Mouse (Mus musculus): ENCODE data around the gene Bcs1l. TPM values are rescaled to one million over a fixed set of nuclear protein-coding genes. Genes with fewer than 3 reads are reported as not detected.

The Bcs1l gene
- polyA plus RNA-seq (2014; fragmentation: Nextera tagmentation; extraction: Ambion mirVana), result 16.0 and 21.1 TPM in 2 replicates

DNA sequence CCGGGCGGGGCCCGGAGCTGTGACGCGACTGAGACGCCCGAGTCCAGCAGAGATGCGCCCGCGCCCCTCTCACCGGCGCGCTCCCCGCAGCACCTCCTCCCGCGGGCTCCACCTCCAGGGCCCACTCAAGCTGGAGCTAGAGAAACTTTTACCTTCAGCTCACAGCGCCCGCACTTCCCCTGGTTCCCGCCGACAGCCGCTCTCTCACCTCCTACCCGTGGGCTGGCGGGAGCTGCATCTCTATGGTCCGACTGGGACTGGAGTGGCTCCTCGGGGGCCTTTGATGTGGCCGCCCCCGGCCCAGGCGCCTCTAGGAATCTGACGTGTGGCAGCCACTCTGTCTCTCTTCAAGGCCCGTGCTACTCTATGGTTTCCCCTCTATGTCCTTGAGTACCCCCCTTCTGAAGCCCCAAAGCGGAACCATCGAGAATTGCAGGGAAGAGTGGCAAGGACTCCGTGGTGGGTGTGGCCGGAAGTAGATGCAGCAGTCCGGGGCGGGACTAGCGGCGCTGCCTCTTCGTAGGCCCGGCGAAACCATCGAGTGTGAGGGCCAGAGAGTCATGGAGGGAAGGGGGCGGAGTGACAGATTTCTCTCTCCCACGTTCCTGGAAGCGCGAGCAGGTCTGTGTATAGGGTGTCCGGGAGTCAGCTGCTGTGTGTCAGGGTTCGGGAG lies at the start of gene Bcs1l, which contains the start of gene Zfp142:
Gene Bcs1l, plus strand, starts transcription at position 517 of the 673 bp plus-strand sequence.
Gene Zfp142, minus strand, starts transcription at position 474 of the 673 bp plus-strand sequence.
- Histone ChIP-seq H3K4me3 (ENCODE audit: low read depth, low read length) (peak within 1 kb of the TSS; percentile 85), H3K9ac (ENCODE audit: low read length) (peak within 1 kb of the TSS; percentile 84), H3K4me1 (replicated peaks; ENCODE audit: control insufficient read depth, insufficient read depth, low read length) (peaks cover 10% of the 10 kb centered on the region; the same call in 1 of the 2 replicates), H3K27ac (ENCODE audit: low read depth, low read length) (peak within 1 kb of the TSS; percentile 51; the same call in 1 of the 2 replicates), H3K4me2 (ENCODE audit: low read depth, low read length, severe bottlenecking) (peak within 1 kb of the TSS; percentile 88), H3K36me3 (ENCODE audit: control insufficient read depth, insufficient read depth, low read length) (no peaks in the 10 kb centered on the region; the same call in 1 of the 2 replicates), H3K9me3 (ENCODE audit: control insufficient read depth, low read length) (no peaks in the 10 kb centered on the region), H3K27me3 (ENCODE audit: control insufficient read depth, insufficient read depth, low read length) (no peaks in the 10 kb centered on the region)
- ATAC-seq (replicated peaks; ENCODE audit: low FRiP score), result peak; percentile 99
- WGBS, result under 1% methylated on average over 48 of the region's 48 CpGs
- DNase-seq (ENCODE audit: low spot score), result peak; percentile 98

DNA sequence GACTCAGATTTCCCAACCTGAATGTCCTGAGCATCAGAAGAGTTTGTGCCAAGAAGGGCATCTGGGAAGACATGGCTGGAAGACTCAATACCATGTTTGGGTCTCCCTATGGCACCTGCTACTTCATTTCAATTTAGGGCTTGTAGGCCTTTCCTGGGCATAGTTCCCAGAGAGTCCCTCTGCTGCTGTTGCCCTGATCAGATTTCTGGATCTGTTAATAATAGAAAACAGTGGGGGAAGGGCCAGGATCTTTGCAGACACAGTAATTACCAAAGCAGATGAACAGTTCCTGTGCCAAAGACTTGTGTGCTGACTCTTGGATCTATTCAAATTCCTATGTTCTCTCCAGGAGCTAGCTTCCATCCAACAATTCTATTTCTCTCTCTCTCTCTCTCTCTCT lies 49.4 kb upstream of the Bcs1l start:
- ATAC-seq (replicated peaks; ENCODE audit: low FRiP score) (no peak), DNase-seq (ENCODE audit: low spot score) (no peak)
- H3K36me3 ChIP-seq (ENCODE audit: control insufficient read depth, insufficient read depth, low read length), result no peaks in the 10 kb centered on the region
- H3K9me3 ChIP-seq (ENCODE audit: control insufficient read depth, low read length), result no peaks in the 10 kb centered on the region
- H3K9ac ChIP-seq (ENCODE audit: low read length), result no peak overlapping the region
- no peak overlapping the region for H3K27ac ChIP-seq (ENCODE audit: low read depth, low read length)
- H3K4me1 ChIP-seq (replicated peaks; ENCODE audit: control insufficient read depth, insufficient read depth, low read length), result peaks cover 8% of the 10 kb centered on the region; the same call in 1 of the 2 replicates
- H3K4me3 ChIP-seq (ENCODE audit: low read depth, low read length), result no peak overlapping the region
- no peaks in the 10 kb centered on the region for H3K27me3 ChIP-seq (ENCODE audit: control insufficient read depth, insufficient read depth, low read length)
- no peak overlapping the region for H3K4me2 ChIP-seq (ENCODE audit: low read depth, low read length, severe bottlenecking)

DNA sequence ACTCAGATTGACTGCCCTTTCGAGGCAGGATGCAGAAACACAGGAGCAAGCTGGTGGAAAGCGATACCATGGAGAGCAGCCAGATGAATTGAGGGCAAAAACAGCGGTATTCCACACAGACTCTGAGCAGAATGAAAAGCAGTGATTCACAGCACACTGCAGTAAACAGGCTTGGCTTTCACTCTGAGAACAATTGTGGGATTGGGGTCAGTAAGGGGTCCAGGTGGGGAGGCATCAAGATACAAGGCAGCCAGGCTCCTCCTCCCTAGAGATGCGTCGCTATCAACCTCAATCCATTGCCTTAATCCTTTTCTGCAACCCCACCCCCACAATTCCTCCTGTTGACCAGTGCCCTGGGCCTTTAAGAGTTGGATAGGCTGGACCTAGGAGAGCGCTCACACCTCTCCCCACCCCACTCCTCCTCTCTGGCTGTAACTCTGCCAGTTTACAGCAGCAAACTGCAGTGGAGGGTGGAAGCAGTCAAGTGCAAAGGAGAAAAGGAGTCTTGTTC lies 45.6 kb upstream of the Bcs1l start, which contains the start of gene Plcd4:
Gene Plcd4, plus strand, starts transcription at position 438 of the 511 bp plus-strand sequence.
- peaks cover 8% of the 10 kb centered on the region; the same call in 1 of the 2 replicates for H3K4me1 ChIP-seq (replicated peaks; ENCODE audit: control insufficient read depth, insufficient read depth, low read length)
- peak within 1 kb of the TSS; percentile 18; the same call in 1 of the 2 replicates for H3K4me2 ChIP-seq (ENCODE audit: low read depth, low read length, severe bottlenecking)
- H3K27me3 ChIP-seq (ENCODE audit: control insufficient read depth, insufficient read depth, low read length), result no peaks in the 10 kb centered on the region
- no peaks in the 10 kb centered on the region for H3K9me3 ChIP-seq (ENCODE audit: control insufficient read depth, low read length)
- no peaks in the 10 kb centered on the region for H3K36me3 ChIP-seq (ENCODE audit: control insufficient read depth, insufficient read depth, low read length)
- H3K9ac ChIP-seq (ENCODE audit: low read length), result peak within 1 kb of the TSS; percentile 21
- 2% methylated on average over 6 of the region's 6 CpGs for WGBS
- ATAC-seq (replicated peaks; ENCODE audit: low FRiP score), result no peak
- no peak for DNase-seq (ENCODE audit: low spot score)
- no peak within 1 kb of the TSS for H3K4me3 ChIP-seq (ENCODE audit: low read depth, low read length)
- no peak within 1 kb of the TSS for H3K27ac ChIP-seq (ENCODE audit: low read depth, low read length)

DNA sequence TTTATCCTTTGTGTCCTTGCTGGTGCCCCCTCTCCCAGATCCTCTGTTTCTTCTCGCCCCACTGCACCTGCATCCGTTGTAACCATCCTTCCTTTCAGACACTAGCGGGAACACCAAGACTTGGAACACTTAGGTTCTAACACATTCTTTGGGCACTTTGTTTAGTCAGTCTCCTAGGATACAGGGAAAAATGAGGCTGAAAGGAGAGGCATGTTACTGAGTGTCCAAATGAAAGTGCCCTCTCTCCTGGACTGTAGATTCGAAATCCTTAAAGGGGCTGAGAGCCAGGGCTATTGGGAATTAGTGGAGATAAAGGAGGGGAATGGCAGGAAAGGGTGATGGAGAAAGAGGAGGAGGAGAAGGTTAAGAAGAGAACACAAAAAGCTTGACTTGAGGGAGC lies 43.9 kb upstream of the Bcs1l start, which contains the start of gene Usp37:
Gene Usp37, minus strand, starts transcription at position 101 of the 400 bp plus-strand sequence.
- no peaks in the 10 kb centered on the region for H3K9me3 ChIP-seq (ENCODE audit: control insufficient read depth, low read length)
- no peaks in the 10 kb centered on the region for H3K27me3 ChIP-seq (ENCODE audit: control insufficient read depth, insufficient read depth, low read length)
- WGBS, result 60% methylated on average over 4 of the region's 4 CpGs
- peaks cover 8% of the 10 kb centered on the region; the same call in 1 of the 2 replicates for H3K4me1 ChIP-seq (replicated peaks; ENCODE audit: control insufficient read depth, insufficient read depth, low read length)
- no peak for DNase-seq (ENCODE audit: low spot score)
- H3K4me3 ChIP-seq (ENCODE audit: low read depth, low read length), result no peak within 1 kb of the TSS
- no peaks in the 10 kb centered on the region for H3K36me3 ChIP-seq (ENCODE audit: control insufficient read depth, insufficient read depth, low read length)
- H3K27ac ChIP-seq (ENCODE audit: low read depth, low read length), result no peak within 1 kb of the TSS
- no peak for ATAC-seq (replicated peaks; ENCODE audit: low FRiP score)
- H3K4me2 ChIP-seq (ENCODE audit: low read depth, low read length, severe bottlenecking), result no peak within 1 kb of the TSS
- H3K9ac ChIP-seq (ENCODE audit: low read length), result no peak within 1 kb of the TSS

DNA sequence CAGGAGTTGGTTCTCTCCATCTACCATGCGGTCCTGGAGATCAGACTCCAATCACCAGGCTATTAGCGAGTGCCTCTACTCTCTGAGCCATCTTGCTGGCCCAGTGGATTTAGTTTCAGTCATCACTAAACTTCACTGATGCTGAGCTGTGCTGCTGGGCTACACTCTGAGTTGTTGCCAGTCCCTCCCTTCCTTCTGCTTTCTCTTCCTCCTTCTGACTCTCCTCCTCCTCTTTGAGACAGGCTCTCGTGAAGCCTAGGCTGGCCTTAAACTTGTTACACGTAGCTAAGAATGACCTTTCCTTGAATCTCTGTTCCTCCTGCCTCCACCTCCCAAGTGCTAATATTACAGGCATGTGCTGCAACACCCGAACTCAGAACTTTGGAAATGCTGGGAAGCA lies 29.0 kb upstream of the Bcs1l start:
- Histone ChIP-seq H3K27me3 (ENCODE audit: control insufficient read depth, insufficient read depth, low read length) (no peaks in the 10 kb centered on the region), H3K4me3 (ENCODE audit: low read depth, low read length) (no peak overlapping the region), H3K4me2 (ENCODE audit: low read depth, low read length, severe bottlenecking) (no peak overlapping the region), H3K36me3 (ENCODE audit: control insufficient read depth, insufficient read depth, low read length) (no peaks in the 10 kb centered on the region), H3K27ac (ENCODE audit: low read depth, low read length) (no peak overlapping the region), H3K9me3 (ENCODE audit: control insufficient read depth, low read length) (no peaks in the 10 kb centered on the region), H3K4me1 (replicated peaks; ENCODE audit: control insufficient read depth, insufficient read depth, low read length) (no peaks in the 10 kb centered on the region), H3K9ac (ENCODE audit: low read length) (no peak overlapping the region)
- ATAC-seq (replicated peaks; ENCODE audit: low FRiP score) (no peak), DNase-seq (ENCODE audit: low spot score) (no peak)
- 83% methylated on average over 5 of the region's 5 CpGs for WGBS

DNA sequence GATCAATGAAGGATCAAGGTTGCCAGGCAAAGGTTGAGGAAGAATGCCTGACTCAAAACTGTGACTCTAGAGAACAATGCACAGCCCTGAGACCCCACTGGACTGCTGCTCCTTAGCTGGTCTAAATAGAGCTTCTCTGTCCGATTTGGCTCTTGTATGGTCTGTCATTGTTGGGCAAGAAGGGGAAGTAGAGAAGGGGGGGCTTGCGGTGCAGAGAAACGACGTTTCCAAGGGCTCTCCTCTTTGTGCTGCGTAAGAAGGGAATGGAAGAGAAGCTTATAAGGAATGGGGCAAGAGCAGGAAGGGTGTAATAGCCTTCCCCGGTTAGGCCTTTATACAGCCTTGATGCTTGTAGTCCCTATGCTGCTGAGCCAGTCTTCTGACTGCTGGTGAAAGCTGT lies 22.3 kb upstream of the Bcs1l start:
- Histone ChIP-seq H3K27ac (ENCODE audit: low read depth, low read length) (no peak overlapping the region), H3K9me3 (ENCODE audit: control insufficient read depth, low read length) (no peaks in the 10 kb centered on the region), H3K4me3 (ENCODE audit: low read depth, low read length) (no peak overlapping the region), H3K4me1 (replicated peaks; ENCODE audit: control insufficient read depth, insufficient read depth, low read length) (no peaks in the 10 kb centered on the region), H3K4me2 (ENCODE audit: low read depth, low read length, severe bottlenecking) (no peak overlapping the region), H3K27me3 (ENCODE audit: control insufficient read depth, insufficient read depth, low read length) (no peaks in the 10 kb centered on the region), H3K9ac (ENCODE audit: low read length) (no peak overlapping the region), H3K36me3 (ENCODE audit: control insufficient read depth, insufficient read depth, low read length) (peaks cover 9% of the 10 kb centered on the region; the same call in 1 of the 2 replicates)
- DNase-seq (ENCODE audit: low spot score) (no peak), ATAC-seq (replicated peaks; ENCODE audit: low FRiP score) (no peak)
- WGBS, result 85% methylated on average over 6 of the region's 6 CpGs

DNA sequence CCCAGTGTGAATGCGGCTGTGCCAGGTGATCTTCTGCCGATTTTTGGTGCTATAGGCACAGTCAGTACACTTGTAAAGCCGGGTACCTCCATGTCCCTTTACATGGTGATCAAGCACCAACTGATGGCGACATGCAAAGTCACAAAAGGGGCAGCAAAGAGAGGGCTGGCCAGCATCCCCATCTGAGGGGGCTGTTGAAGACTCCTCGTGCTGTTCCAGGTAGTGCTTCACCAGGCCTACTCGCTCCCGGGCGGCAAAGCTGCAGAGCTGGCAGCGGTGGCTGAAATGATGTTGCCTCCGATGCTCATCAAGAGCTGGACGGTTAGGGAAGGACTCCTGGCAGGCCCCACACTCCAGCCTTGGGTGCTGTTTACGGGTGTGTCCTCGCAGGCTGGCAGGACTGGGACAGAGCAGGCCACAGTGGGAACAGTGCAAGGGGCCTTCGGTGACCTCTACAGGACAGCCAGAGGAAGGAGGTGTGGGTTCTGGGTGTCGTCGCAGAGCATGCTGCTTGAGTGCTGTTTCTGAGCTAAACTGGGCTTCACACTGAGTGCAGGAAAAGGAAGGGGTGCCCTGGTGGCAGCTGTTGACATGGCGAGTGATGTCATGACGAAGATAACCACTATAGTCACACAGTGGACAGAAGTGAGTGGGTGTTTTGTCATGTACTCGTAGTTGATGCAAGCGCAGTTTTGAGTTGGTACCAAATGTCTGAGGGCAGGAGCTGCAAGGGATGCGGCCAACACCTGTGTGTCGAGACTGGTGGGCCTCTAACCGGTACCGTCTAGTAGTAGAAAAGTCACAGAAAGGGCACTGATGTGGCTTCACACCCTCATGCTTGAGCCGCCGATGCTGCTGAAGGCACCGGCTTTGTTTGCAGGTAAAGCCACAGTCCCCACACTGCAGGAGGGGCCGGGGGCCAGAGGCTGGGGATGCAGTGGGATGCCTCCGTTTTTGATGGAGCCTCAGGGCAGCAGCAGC lies 18.1 kb upstream of the Bcs1l start:
- no peak overlapping the region for H3K4me2 ChIP-seq (ENCODE audit: low read depth, low read length, severe bottlenecking)
- no peaks in the 10 kb centered on the region for H3K27me3 ChIP-seq (ENCODE audit: control insufficient read depth, insufficient read depth, low read length)
- ATAC-seq (replicated peaks; ENCODE audit: low FRiP score), result no peak
- no peak for DNase-seq (ENCODE audit: low spot score)
- H3K9me3 ChIP-seq (ENCODE audit: control insufficient read depth, low read length), result no peaks in the 10 kb centered on the region
- no peak overlapping the region for H3K9ac ChIP-seq (ENCODE audit: low read length)
- no peak overlapping the region for H3K27ac ChIP-seq (ENCODE audit: low read depth, low read length)
- H3K4me3 ChIP-seq (ENCODE audit: low read depth, low read length), result no peak overlapping the region
- WGBS, result 94% methylated on average over 29 of the region's 29 CpGs
- peaks cover 19% of the 10 kb centered on the region for H3K36me3 ChIP-seq (ENCODE audit: control insufficient read depth, insufficient read depth, low read length)
- no peaks in the 10 kb centered on the region for H3K4me1 ChIP-seq (replicated peaks; ENCODE audit: control insufficient read depth, insufficient read depth, low read length)

DNA sequence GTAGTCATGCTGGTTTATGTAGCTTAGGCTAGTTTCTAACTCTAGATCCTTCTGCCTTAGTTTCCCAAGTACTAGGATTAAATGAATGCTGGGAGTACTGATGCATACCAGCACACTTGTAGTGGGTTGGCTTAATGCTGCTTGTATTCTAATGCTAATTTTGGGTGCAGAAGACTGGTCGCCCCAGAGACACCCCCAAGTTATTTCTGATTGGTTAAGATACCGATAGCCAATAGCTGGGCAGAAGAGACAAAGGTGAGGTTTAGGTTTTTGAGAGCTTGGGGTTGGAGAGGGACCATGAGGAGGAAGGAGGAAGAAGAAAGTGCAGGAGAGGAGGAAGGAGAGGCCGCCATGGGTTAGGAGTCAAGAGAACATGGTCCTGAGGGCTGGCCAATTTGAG lies 5.5 kb upstream of the Bcs1l start:
- ATAC-seq (replicated peaks; ENCODE audit: low FRiP score) (no peak), DNase-seq (ENCODE audit: low spot score) (no peak)
- Histone ChIP-seq H3K9me3 (ENCODE audit: control insufficient read depth, low read length) (no peaks in the 10 kb centered on the region), H3K4me1 (replicated peaks; ENCODE audit: control insufficient read depth, insufficient read depth, low read length) (peaks cover 7% of the 10 kb centered on the region; the same call in 1 of the 2 replicates), H3K9ac (ENCODE audit: low read length) (no peak overlapping the region), H3K4me2 (ENCODE audit: low read depth, low read length, severe bottlenecking) (no peak overlapping the region), H3K27ac (ENCODE audit: low read depth, low read length) (no peak overlapping the region), H3K4me3 (ENCODE audit: low read depth, low read length) (no peak overlapping the region), H3K27me3 (ENCODE audit: control insufficient read depth, insufficient read depth, low read length) (no peaks in the 10 kb centered on the region), H3K36me3 (ENCODE audit: control insufficient read depth, insufficient read depth, low read length) (no peaks in the 10 kb centered on the region; the same call in 1 of the 2 replicates)
- 77% methylated on average over 3 of the region's 3 CpGs for WGBS

All from forebrain, embryonic 11.5 days (tissue).